Mouse (Mus musculus) embryonic fibroblast, embryonic 13.5 days (primary cell): Measurements from ENCODE around the gene Zscan5b. TPM values are rescaled to one million over a fixed set of nuclear protein-coding genes. Genes with fewer than 3 reads are reported as not detected.

Experiments used
- H3K27ac ChIP-seq: 2 replicates; pipeline ENCODE4 v1.5.1; 2012; ENCODE audit warnings: low read length, control low read depth, inconsistent platforms; ENCODE audit not compliant: insufficient read depth
- H3K4me1 ChIP-seq: 2 replicates; pipeline ENCODE4 v1.6.1; 2011; ENCODE audit warnings: low read length; ENCODE audit not compliant: control insufficient read depth, insufficient read depth
- H3K4me3 ChIP-seq: 2 replicates; pipeline ENCODE4 v1.5.1; 2011; ENCODE audit warnings: mild to moderate bottlenecking, control low read depth, low read length; ENCODE audit not compliant: insufficient read depth
- CTCF ChIP-seq: IDR thresholded peaks from 2 replicates; pipeline ENCODE4 v1.5.1; 2011; ENCODE audit warnings: mild to moderate bottlenecking, control low read depth, low read length, moderate library complexity, borderline replicate concordance; ENCODE audit not compliant: insufficient read depth
- POLR2A ChIP-seq: IDR thresholded peaks from 2 replicates; pipeline ENCODE4 v1.6.1; 2011; ENCODE audit warnings: low read depth, mild to moderate bottlenecking, control low read depth, low read length, moderate library complexity
- polyA plus RNA-seq: library from polyadenylated mRNA; stranded (reverse); fragments of >200 nt; gene quantifications from 2 replicates; pipeline ENCODE4 v1.2.4, GENCODE M21; 2011; ENCODE audit warnings: low read depth; ENCODE audit not compliant: missing spikeins, insufficient read length

Gene Zscan5b
- polyA plus RNA-seq, 1 experiment = not detected

- no peaks in the 10 kb centered on the region for H3K4me1 ChIP-seq
- H3K4me3 ChIP-seq = no peak overlapping the region
- no peak for TF ChIP-seq POLR2A
- TF ChIP-seq CTCF = no peak
- no peak overlapping the region for H3K27ac ChIP-seq
Observed at GRCm38 (mm10) chr7:6265695-6266094, 43.6 kb downstream of the Zscan5b start.

GRCm38 (mm10) chr7:6277906-6278305 is 55.8 kb downstream of the Zscan5b start:
- Histone ChIP-seq H3K4me1 (no peaks in the 10 kb centered on the region), H3K27ac (no peak overlapping the region), H3K4me3 (no peak overlapping the region)
- no peak for TF ChIP-seq POLR2A

- no peak overlapping the region for H3K27ac ChIP-seq
- peaks cover 2% of the 10 kb centered on the region; the same call in 1 of the 2 replicates for H3K4me1 ChIP-seq
- TF ChIP-seq POLR2A = no peak
- peak; percentile 40; the same call in 1 of the 2 replicates for TF ChIP-seq CTCF
- H3K4me3 ChIP-seq = peak overlapping the region; percentile 73
Observed at GRCm38 (mm10) chr7:6282749-6283148, 60.7 kb downstream of the Zscan5b start.

- TF ChIP-seq CTCF = peak; percentile 61; the same call in 1 of the 2 replicates
- TF ChIP-seq POLR2A = peak; percentile 46; the same call in 1 of the 2 replicates
- Histone ChIP-seq H3K4me3 (peak overlapping the region; percentile 73), H3K4me1 (peaks cover 2% of the 10 kb centered on the region; the same call in 1 of the 2 replicates), H3K27ac (peak overlapping the region; percentile 97)
Observed at GRCm38 (mm10) chr7:6283451-6284075, 61.5 kb downstream of the Zscan5b start.

- peaks cover 2% of the 10 kb centered on the region; the same call in 1 of the 2 replicates for H3K4me1 ChIP-seq
- no peak overlapping the region for H3K27ac ChIP-seq
- no peak overlapping the region for H3K4me3 ChIP-seq
- TF ChIP-seq CTCF (no peak), POLR2A (no peak)
Observed at GRCm38 (mm10) chr7:6284442-6285012, 62.4 kb downstream of the Zscan5b start.

GRCm38 (mm10) chr7:6285366-6285765 is 63.3 kb downstream of the Zscan5b start:
- peaks cover 2% of the 10 kb centered on the region; the same call in 1 of the 2 replicates for H3K4me1 ChIP-seq
- no peak overlapping the region for H3K4me3 ChIP-seq
- TF ChIP-seq POLR2A = no peak
- TF ChIP-seq CTCF = no peak
- H3K27ac ChIP-seq = 0 out of 2 replicates have a peak overlapping the region, but pooled peaks have one; percentile 42

- peak within 1 kb of the TSS; percentile 42 for H3K27ac ChIP-seq
Observed at GRCm38 (mm10) chr7:6285842-6286705, 64.0 kb downstream of the Zscan5b start, which contains the start of gene Zfp667. TSS of gene Zfp667 (plus strand) at chr7:6286579.

GRCm38 (mm10) chr7:6286921-6287531 is 64.9 kb downstream of the Zscan5b start:
- H3K27ac ChIP-seq = no peak overlapping the region
- TF ChIP-seq CTCF (no peak), POLR2A (no peak)
- H3K4me1 ChIP-seq = peaks cover 2% of the 10 kb centered on the region; the same call in 1 of the 2 replicates
- H3K4me3 ChIP-seq = peak overlapping the region; percentile 54

More at GRCm38 (mm10) chr7:6285842-6286705, 64.0 kb downstream of the Zscan5b start, which contains the start of gene Zfp667:
- Histone ChIP-seq H3K4me1 (peaks cover 2% of the 10 kb centered on the region; the same call in 1 of the 2 replicates), H3K4me3 (peak within 1 kb of the TSS; percentile 54)
- TF ChIP-seq CTCF (no peak), POLR2A (peak; percentile 97)

Other genes with a start within 250 kb of the Zscan5b start
- not detected in 2 replicates for gene Vmn1r65, start 211.3 kb upstream of the Zscan5b start, polyA plus RNA-seq
- gene Nlrp4c, start 177.1 kb upstream of the Zscan5b start, polyA plus RNA-seq = 0.18 TPM in 1 of 2 replicates, not detected in the other
- 14.2 and 19.0 TPM in 2 replicates for gene Zfp787, start 66.3 kb upstream of the Zscan5b start, polyA plus RNA-seq
- gene Zfp444, start 50.1 kb upstream of the Zscan5b start, polyA plus RNA-seq = 15.2 and 20.9 TPM in 2 replicates
- not detected in 2 replicates for gene Galp, start 25.2 kb upstream of the Zscan5b start, polyA plus RNA-seq
- gene Epp13, start 30.4 kb downstream of the Zscan5b start, polyA plus RNA-seq = not detected in 2 replicates
- gene Zfp667, start 64.3 kb downstream of the Zscan5b start, polyA plus RNA-seq = 4.1 TPM in 2 replicates
- 4.7 and 6.2 TPM in 2 replicates for gene Zfp583, start 109.0 kb downstream of the Zscan5b start, polyA plus RNA-seq
- 0.82 and 1.4 TPM in 2 replicates for gene Gm3854, start 121.5 kb downstream of the Zscan5b start, polyA plus RNA-seq
- gene Zfp78, start 141.0 kb downstream of the Zscan5b start, polyA plus RNA-seq = 3.3 and 3.6 TPM in 2 replicates
- gene Zfp28, start 161.0 kb downstream of the Zscan5b start, polyA plus RNA-seq = 9.3 and 10.5 TPM in 2 replicates
- not detected in 2 replicates for gene Smim17, start 176.4 kb downstream of the Zscan5b start, polyA plus RNA-seq
- not detected in 2 replicates for gene Gm20715, start 188.0 kb downstream of the Zscan5b start, polyA plus RNA-seq
- gene Olfr1344, start 216.4 kb downstream of the Zscan5b start, polyA plus RNA-seq = not detected in 2 replicates
- not detected in 2 replicates for gene Olfr1336, start 233.9 kb downstream of the Zscan5b start, polyA plus RNA-seq
- gene Olfr1346, start 244.8 kb downstream of the Zscan5b start, polyA plus RNA-seq = not detected in 2 replicates